Mouse (Mus musculus): Measurements from ENCODE around the gene 2310022B05Rik.

2310022B05Rik gene

DNA sequence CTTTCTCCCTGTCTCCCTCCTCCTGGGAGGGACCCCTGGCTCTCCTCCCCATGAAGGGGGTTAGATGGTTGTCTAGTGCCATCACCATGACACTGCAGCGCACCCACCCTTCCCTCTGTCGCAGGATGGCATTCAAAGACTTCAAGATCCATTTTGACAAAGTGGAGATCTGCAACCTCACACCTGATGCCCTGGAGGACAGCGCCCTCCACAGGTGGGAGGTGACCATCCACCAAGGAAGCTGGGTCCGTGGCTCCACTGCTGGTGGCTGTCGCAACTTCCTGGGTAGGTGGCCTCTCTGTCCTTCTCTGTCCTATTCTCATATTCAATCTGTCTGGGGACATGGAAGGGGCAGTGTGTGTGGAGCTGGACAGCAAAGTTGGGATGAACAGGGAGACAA is 59.1 kb downstream of the 2310022B05Rik start:
- no peak for DNase-seq

DNA sequence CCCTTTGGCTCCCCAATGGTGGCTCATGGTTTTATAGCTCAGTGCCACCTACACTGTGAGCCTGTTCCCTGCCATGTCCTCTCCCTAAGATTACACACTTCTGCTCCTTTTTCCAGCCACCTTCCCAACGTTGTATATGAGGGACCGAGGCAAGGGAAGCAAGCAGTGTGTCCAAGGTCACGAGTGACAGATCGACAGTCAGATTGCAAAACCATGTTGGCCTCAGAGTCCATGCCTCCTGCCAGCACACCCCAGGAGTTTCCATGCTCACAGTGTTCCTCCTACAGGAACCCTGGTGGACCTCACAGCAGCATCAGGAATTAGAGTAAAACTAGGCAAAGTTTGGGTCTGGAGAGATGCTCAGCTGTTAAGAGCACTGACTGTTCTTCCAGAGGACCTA is 73.8 kb downstream of the 2310022B05Rik start:
- DNase-seq, result no peak

DNA sequence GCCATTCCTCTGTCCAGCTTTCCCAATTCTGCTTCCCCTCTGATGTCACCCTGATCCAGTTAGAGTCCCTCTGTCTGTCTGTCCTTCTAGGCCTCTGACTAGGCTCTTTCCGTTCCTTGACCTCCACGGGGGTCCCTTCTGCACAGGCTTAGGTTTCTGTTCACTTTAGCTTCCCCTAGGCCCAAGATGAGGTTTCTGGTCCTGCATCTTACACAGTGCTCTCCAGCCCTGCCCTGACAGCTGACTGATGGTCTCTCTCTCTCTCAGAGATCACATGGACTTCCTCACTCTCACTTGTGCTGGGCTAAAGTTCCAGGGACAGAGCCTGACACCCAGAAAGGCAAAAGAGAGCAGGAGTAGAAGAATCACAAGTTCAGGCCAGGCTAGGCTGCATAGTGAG is 76.6 kb downstream of the 2310022B05Rik start:
- no peak for DNase-seq
